Mouse (Mus musculus) neural tube, embryonic 14.5 days (tissue): ENCODE measurements around the gene Rsph6a. TPM values are rescaled to one million over a fixed set of nuclear protein-coding genes. Genes with fewer than 3 reads are reported as not detected.

Experiments
- ATAC-seq: fragments of 200-750 bp; cut with Nextera tagmentation; 2 replicates; pipeline ENCODE4 v1.8.0; 2017; ENCODE audit warnings: low read depth, mild to moderate bottlenecking, moderate TSS enrichment, moderate library complexity
- H3K27ac ChIP-seq: fragments of 300-500 bp; sonication (generic); 2 replicates; pipeline ENCODE4 v1.5.1; 2014; ENCODE audit warnings: low read depth, mild to moderate bottlenecking, control low read depth, low read length, moderate library complexity, mixed read lengths
- H3K27me3 ChIP-seq: fragments of 300-500 bp; sonication (generic); 2 replicates; pipeline ENCODE4 v1.6.1; 2014; ENCODE audit warnings: low read length; ENCODE audit not compliant: control insufficient read depth, insufficient read depth
- H3K36me3 ChIP-seq: fragments of 300-500 bp; sonication (generic); 2 replicates; pipeline ENCODE4 v1.6.1; 2014; ENCODE audit warnings: low read length, mixed read lengths; ENCODE audit not compliant: control insufficient read depth, insufficient read depth
- H3K4me1 ChIP-seq: fragments of 300-500 bp; sonication (generic); 2 replicates; pipeline ENCODE4 v1.6.1; 2014; ENCODE audit warnings: low read length; ENCODE audit not compliant: control insufficient read depth, insufficient read depth
- H3K4me2 ChIP-seq: fragments of 300-500 bp; sonication (generic); 2 replicates; pipeline ENCODE4 v1.6.1; 2014; ENCODE audit warnings: mild to moderate bottlenecking, low read depth, low read length, control low read depth
- H3K4me3 ChIP-seq: fragments of 300-500 bp; sonication (generic); 2 replicates; pipeline ENCODE4 v1.5.1; 2014; ENCODE audit warnings: low read depth, low read length, control low read depth, mixed read lengths
- H3K9ac ChIP-seq: fragments of 300-500 bp; sonication (generic); replicated peaks from 2 replicates; pipeline ENCODE4 v1.6.1; 2014; ENCODE audit warnings: low read depth, mild to moderate bottlenecking, control low read depth, low read length, mixed read lengths
- H3K9me3 ChIP-seq: fragments of 300-500 bp; sonication (generic); 2 replicates; pipeline ENCODE4 v1.6.1; 2016; ENCODE audit warnings: low read length; ENCODE audit not compliant: control insufficient read depth
- WGBS: fragments of 180-500 bp; shearing (Covaris S2); extraction: QIAGEN DNeasy Blood & Tissue Kit; methylation state at CpG from one replicate; pipeline ENCODE4 v1.1.7; 2014; 5-methylcytosine and 5-hydroxymethylcytosine counted together
- polyA plus RNA-seq: library from polyadenylated mRNA; unstranded; fragments of >200 nt; fragmentation: Nextera tagmentation; extraction: Ambion mirVana; gene quantifications from 2 replicates; pipeline ENCODE4 v1.2.1, GENCODE M21; 2014

Rsph6a gene
- polyA plus RNA-seq, 1 experiment from 2014 or later: not detected

GRCm38 (mm10) chr7:19091913-19092312 is 37.4 kb downstream of the Rsph6a start:
- Histone ChIP-seq H3K4me2 (no peak overlapping the region), H3K27ac (no peak overlapping the region), H3K36me3 (peaks cover 18% of the 10 kb centered on the region; the same call in 1 of the 2 replicates), H3K9ac (no peak overlapping the region), H3K27me3 (no peaks in the 10 kb centered on the region; the same call in 1 of the 2 replicates), H3K9me3 (no peaks in the 10 kb centered on the region), H3K4me3 (no peak overlapping the region), H3K4me1 (peaks cover 36% of the 10 kb centered on the region)
- 37% methylated on average over 13 of the region's 17 CpGs for whole genome bisulfite sequencing
- no peak for ATAC-seq

GRCm38 (mm10) chr7:19092381-19093173 is 38.1 kb downstream of the Rsph6a start:
- 0 out of 2 replicates have a peak overlapping the region, but pooled peaks have one; percentile 23 for H3K27ac ChIP-seq
- H3K9me3 ChIP-seq: no peaks in the 10 kb centered on the region
- H3K4me2 ChIP-seq: peak overlapping the region; percentile 95
- H3K27me3 ChIP-seq: no peaks in the 10 kb centered on the region; the same call in 1 of the 2 replicates
- ATAC-seq: peak; percentile 42
- peaks cover 11% of the 10 kb centered on the region; the same call in 1 of the 2 replicates for H3K36me3 ChIP-seq
- WGBS: 6% methylated on average over 38 of the region's 38 CpGs
- no peak overlapping the region for H3K4me3 ChIP-seq
- H3K9ac ChIP-seq: no peak overlapping the region
- H3K4me1 ChIP-seq: peaks cover 36% of the 10 kb centered on the region

- Histone ChIP-seq H3K4me3 (peak overlapping the region; percentile 48), H3K9ac (no peak overlapping the region), H3K9me3 (no peaks in the 10 kb centered on the region), H3K4me1 (peaks cover 36% of the 10 kb centered on the region), H3K27me3 (no peaks in the 10 kb centered on the region; the same call in 1 of the 2 replicates), H3K4me2 (peak overlapping the region; percentile 95), H3K27ac (peak overlapping the region; percentile 23; the same call in 1 of the 2 replicates), H3K36me3 (peaks cover 11% of the 10 kb centered on the region; the same call in 1 of the 2 replicates)
- peak; percentile 35; the same call in 1 of the 2 replicates for ATAC-seq
- 2% methylated on average over 10 of the region's 15 CpGs for WGBS
Measured at GRCm38 (mm10) chr7:19093174-19093521, 38.7 kb downstream of the Rsph6a start.

- WGBS: under 1% methylated on average over 45 of the region's 45 CpGs
- Histone ChIP-seq H3K27ac (peak overlapping the region; percentile 69), H3K4me2 (peak overlapping the region; percentile 95), H3K27me3 (no peaks in the 10 kb centered on the region; the same call in 1 of the 2 replicates), H3K4me3 (peak overlapping the region; percentile 48), H3K36me3 (0 out of 2 replicates have a peak, but pooled peaks cover 9% of the 10 kb centered on the region), H3K4me1 (peaks cover 36% of the 10 kb centered on the region), H3K9me3 (no peaks in the 10 kb centered on the region), H3K9ac (peak overlapping the region; percentile 64; the same call in 1 of the 2 replicates)
- ATAC-seq: peak; percentile 80
Measured at GRCm38 (mm10) chr7:19093537-19094385, 39.3 kb downstream of the Rsph6a start.

GRCm38 (mm10) chr7:19094471-19094825 is 40.0 kb downstream of the Rsph6a start, which contains the start of gene Six5:
Gene Six5 (plus strand): TSS chr7:19094594.
- H3K4me1 ChIP-seq: peaks cover 36% of the 10 kb centered on the region
- H3K4me3 ChIP-seq: peak within 1 kb of the TSS; percentile 48
- H3K9ac ChIP-seq: peak within 1 kb of the TSS; percentile 64
- H3K9me3 ChIP-seq: no peaks in the 10 kb centered on the region
- no peak for ATAC-seq
- 2% methylated on average over 15 of the region's 36 CpGs for WGBS
- H3K36me3 ChIP-seq: 0 out of 2 replicates have a peak, but pooled peaks cover 9% of the 10 kb centered on the region
- H3K4me2 ChIP-seq: peak within 1 kb of the TSS; percentile 95
- no peaks in the 10 kb centered on the region; the same call in 1 of the 2 replicates for H3K27me3 ChIP-seq
- peak within 1 kb of the TSS; percentile 69 for H3K27ac ChIP-seq

- Histone ChIP-seq H3K27me3 (no peaks in the 10 kb centered on the region; the same call in 1 of the 2 replicates), H3K27ac (peak overlapping the region; percentile 69), H3K4me3 (peak overlapping the region; percentile 48), H3K4me2 (peak overlapping the region; percentile 95), H3K4me1 (peaks cover 36% of the 10 kb centered on the region), H3K36me3 (0 out of 2 replicates have a peak, but pooled peaks cover 6% of the 10 kb centered on the region), H3K9ac (peak overlapping the region; percentile 64), H3K9me3 (no peaks in the 10 kb centered on the region)
- 0 out of 2 replicates have a peak, but pooled peaks have one; percentile 2 for ATAC-seq
- WGBS: under 1% methylated on average over 78 of the region's 87 CpGs
Measured at GRCm38 (mm10) chr7:19094826-19095750, 40.6 kb downstream of the Rsph6a start.

GRCm38 (mm10) chr7:19095751-19096110 is 41.2 kb downstream of the Rsph6a start:
- H3K9me3 ChIP-seq: no peaks in the 10 kb centered on the region
- H3K4me1 ChIP-seq: peaks cover 36% of the 10 kb centered on the region
- peak overlapping the region; percentile 95 for H3K4me2 ChIP-seq
- H3K9ac ChIP-seq: peak overlapping the region; percentile 64
- no peak for ATAC-seq
- H3K4me3 ChIP-seq: peak overlapping the region; percentile 48
- H3K27ac ChIP-seq: no peak overlapping the region
- 0 out of 2 replicates have a peak, but pooled peaks cover 3% of the 10 kb centered on the region for H3K36me3 ChIP-seq
- under 1% methylated on average over 19 of the region's 19 CpGs for WGBS
- no peaks in the 10 kb centered on the region for H3K27me3 ChIP-seq

- H3K4me1 ChIP-seq: peaks cover 36% of the 10 kb centered on the region
- H3K36me3 ChIP-seq: no peaks in the 10 kb centered on the region
- no peak for ATAC-seq
- WGBS: 73% methylated on average over 5 of the region's 5 CpGs
- H3K9me3 ChIP-seq: no peaks in the 10 kb centered on the region
- peak overlapping the region; percentile 48; the same call in 1 of the 2 replicates for H3K4me3 ChIP-seq
- peak overlapping the region; percentile 95; the same call in 1 of the 2 replicates for H3K4me2 ChIP-seq
- no peaks in the 10 kb centered on the region for H3K27me3 ChIP-seq
- H3K27ac ChIP-seq: no peak overlapping the region
- no peak overlapping the region for H3K9ac ChIP-seq
Measured at GRCm38 (mm10) chr7:19096421-19096976, 42.0 kb downstream of the Rsph6a start.
